Mouse (Mus musculus) midbrain, embryonic 15.5 days (tissue): ENCODE measurements around the gene Fam92b. TPM values are rescaled to one million over a fixed set of nuclear protein-coding genes. Genes with fewer than 3 reads are reported as not detected.

Experiments used
- ATAC-seq: fragments of 200-750 bp; cut with Nextera tagmentation; replicated peaks from 2 replicates; pipeline ENCODE4 v1.8.0; 2017; ENCODE audit warnings: moderate TSS enrichment
- H3K27ac ChIP-seq: fragments of 300-500 bp; sonication (generic); 2 replicates; pipeline ENCODE4 v1.5.1; 2015; ENCODE audit warnings: mild to moderate bottlenecking, inconsistent platforms
- H3K27me3 ChIP-seq: fragments of 300-500 bp; sonication (generic); replicated peaks from 2 replicates; pipeline ENCODE4 v1.6.1; 2015; ENCODE audit warnings: inconsistent platforms
- H3K36me3 ChIP-seq: fragments of 300-500 bp; sonication (generic); replicated peaks from 2 replicates; pipeline ENCODE4 v1.6.1; 2015; ENCODE audit warnings: inconsistent platforms
- H3K4me1 ChIP-seq: fragments of 300-500 bp; sonication (generic); 2 replicates; pipeline ENCODE4 v1.6.1; 2015; ENCODE audit warnings: inconsistent platforms
- H3K4me2 ChIP-seq: fragments of 300-500 bp; sonication (generic); 2 replicates; pipeline ENCODE4 v1.6.1; 2015; ENCODE audit warnings: inconsistent platforms, mild to moderate bottlenecking, moderate library complexity
- H3K4me3 ChIP-seq: fragments of 300-500 bp; sonication (generic); 2 replicates; pipeline ENCODE4 v1.5.1; 2015; ENCODE audit warnings: mild to moderate bottlenecking, inconsistent platforms
- H3K9ac ChIP-seq: fragments of 300-500 bp; sonication (generic); 2 replicates; pipeline ENCODE4 v1.6.1; 2015; ENCODE audit warnings: mild to moderate bottlenecking, inconsistent platforms
- H3K9me3 ChIP-seq: fragments of 300-500 bp; sonication (generic); 2 replicates; pipeline ENCODE4 v1.6.1; 2016; ENCODE audit warnings: inconsistent platforms
- WGBS: fragments of 180-500 bp; shearing (Covaris S2); methylation state at CpG from one replicate; pipeline ENCODE4 v1.1.7; 2015; ENCODE audit warnings: mixed read lengths; 5-methylcytosine and 5-hydroxymethylcytosine counted together
- polyA plus RNA-seq: library from polyadenylated mRNA; unstranded; fragments of >200 nt; fragmentation: Nextera tagmentation; extraction: Ambion mirVana; gene quantifications from 2 replicates; pipeline ENCODE4 v1.2.1, GENCODE M21; 2015

Fam92b gene
- polyA plus RNA-seq, 1 experiment from 2014 or later, result 2.1 TPM

DNA sequence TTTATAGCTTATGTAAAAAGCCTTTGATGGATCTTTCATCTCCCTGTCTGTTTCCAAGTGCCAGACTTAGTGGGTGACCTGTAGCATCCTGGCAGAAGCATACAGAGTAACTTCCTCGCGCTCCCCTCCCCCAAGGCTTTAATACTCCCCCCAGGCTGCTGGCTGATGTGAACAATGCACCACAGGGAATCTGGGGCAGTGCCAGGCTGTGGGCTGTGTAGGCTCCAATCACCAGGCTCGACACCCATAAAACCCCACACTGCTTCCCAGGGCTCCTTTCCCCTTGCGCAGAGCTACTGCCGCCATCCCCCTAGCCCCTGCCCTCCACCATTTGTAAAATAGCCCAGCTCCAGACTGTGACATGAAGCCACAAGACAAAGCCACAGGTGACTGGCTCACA lies 9.4 kb downstream of the Fam92b start:
- H3K9ac ChIP-seq, result no peak overlapping the region
- peak; percentile 32; the same call in 1 of the 2 replicates for ATAC-seq

DNA sequence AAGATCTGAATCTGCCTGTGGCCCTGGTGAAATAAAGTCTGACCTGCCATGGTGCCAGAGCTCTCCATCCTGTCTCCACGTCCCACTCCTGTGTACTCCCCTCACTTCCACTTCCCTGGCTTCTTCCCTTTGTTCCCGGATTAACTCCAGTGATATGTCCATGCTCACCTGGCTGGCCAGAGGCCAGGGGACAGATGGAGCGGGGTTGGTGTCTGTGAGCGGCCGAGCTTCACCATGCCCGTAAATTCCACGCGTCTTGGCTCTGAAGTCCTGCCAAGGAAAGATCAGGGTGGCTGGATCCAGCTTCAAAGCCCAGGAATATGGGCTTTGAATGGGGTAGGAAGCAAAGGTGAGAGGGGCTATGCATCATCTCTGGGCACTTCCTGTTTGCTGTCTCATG lies 10.1 kb downstream of the Fam92b start:
- Histone ChIP-seq H3K27me3 (0 out of 2 replicates have a peak, but pooled peaks cover 2% of the 10 kb centered on the region), H3K9me3 (no peaks in the 10 kb centered on the region), H3K36me3 (no peaks in the 10 kb centered on the region), H3K4me3 (no peak overlapping the region), H3K27ac (no peak overlapping the region), H3K9ac (no peak overlapping the region), H3K4me1 (peaks cover 21% of the 10 kb centered on the region), H3K4me2 (no peak overlapping the region)
- no peak for ATAC-seq
- 80% methylated on average over 8 of the region's 8 CpGs for WGBS

More for the DNA sequence above, 9.4 kb downstream of the Fam92b start:
- WGBS, result 11% methylated on average over 5 of the region's 5 CpGs
- Histone ChIP-seq H3K36me3 (no peaks in the 10 kb centered on the region), H3K27ac (peak overlapping the region; percentile 57), H3K4me3 (no peak overlapping the region), H3K4me1 (peaks cover 15% of the 10 kb centered on the region), H3K27me3 (0 out of 2 replicates have a peak, but pooled peaks cover 2% of the 10 kb centered on the region), H3K9me3 (no peaks in the 10 kb centered on the region), H3K4me2 (0 out of 2 replicates have a peak overlapping the region, but pooled peaks have one; percentile 6)

DNA sequence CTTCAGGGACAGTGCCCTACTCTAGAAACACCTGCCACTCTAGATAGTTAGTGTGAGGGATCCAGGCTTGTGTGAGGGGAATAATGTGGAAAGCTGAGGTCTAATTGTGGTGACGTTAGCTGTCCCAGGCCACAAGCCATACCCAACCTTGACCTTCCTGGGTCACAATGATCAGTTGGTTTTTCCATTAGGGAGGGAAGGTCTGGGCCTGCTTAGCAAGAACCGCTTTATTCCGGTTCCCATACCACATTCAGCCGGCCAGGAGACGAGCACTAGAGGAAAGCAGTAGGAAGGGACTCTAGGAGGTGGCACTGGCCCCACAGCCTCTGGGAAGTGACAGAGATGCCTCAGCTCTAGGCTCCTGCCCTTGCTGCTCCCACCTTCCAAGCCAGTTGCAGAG lies 13.2 kb downstream of the Fam92b start:
- no peak overlapping the region for H3K27ac ChIP-seq
- WGBS, result 88% methylated on average over 5 of the region's 5 CpGs
- ATAC-seq, result no peak
- no peak overlapping the region for H3K4me2 ChIP-seq
- no peaks in the 10 kb centered on the region for H3K36me3 ChIP-seq
- peaks cover 21% of the 10 kb centered on the region for H3K4me1 ChIP-seq
- no peaks in the 10 kb centered on the region for H3K27me3 ChIP-seq
- H3K9me3 ChIP-seq, result no peaks in the 10 kb centered on the region
- no peak overlapping the region for H3K4me3 ChIP-seq
- H3K9ac ChIP-seq, result no peak overlapping the region

DNA sequence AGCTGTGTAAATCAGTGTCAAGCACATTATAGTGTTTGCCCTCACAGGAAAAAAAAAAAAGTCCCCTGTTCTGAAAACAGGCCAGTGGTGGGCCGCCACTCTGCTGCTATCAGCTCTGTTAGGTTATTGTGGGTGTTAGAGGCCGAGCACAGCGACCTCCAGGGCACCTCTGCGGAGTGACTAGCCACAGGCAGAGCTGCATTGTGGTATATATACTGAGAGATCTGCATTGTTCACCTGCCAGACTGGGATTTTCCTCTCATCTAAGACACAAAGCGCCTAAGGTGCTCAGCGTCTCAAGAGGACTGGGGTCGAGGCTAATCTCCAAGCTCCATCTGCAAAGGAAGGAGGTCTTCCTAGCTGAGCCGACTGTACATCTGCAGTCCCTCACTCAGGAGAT lies 13.9 kb downstream of the Fam92b start:
- no peak overlapping the region for H3K27ac ChIP-seq
- no peak for ATAC-seq
- H3K4me1 ChIP-seq, result peaks cover 16% of the 10 kb centered on the region
- 71% methylated on average over 8 of the region's 8 CpGs for WGBS
- H3K4me3 ChIP-seq, result no peak overlapping the region
- no peaks in the 10 kb centered on the region for H3K9me3 ChIP-seq
- no peak overlapping the region for H3K9ac ChIP-seq
- no peaks in the 10 kb centered on the region for H3K27me3 ChIP-seq
- no peak overlapping the region for H3K4me2 ChIP-seq
- no peaks in the 10 kb centered on the region for H3K36me3 ChIP-seq

DNA sequence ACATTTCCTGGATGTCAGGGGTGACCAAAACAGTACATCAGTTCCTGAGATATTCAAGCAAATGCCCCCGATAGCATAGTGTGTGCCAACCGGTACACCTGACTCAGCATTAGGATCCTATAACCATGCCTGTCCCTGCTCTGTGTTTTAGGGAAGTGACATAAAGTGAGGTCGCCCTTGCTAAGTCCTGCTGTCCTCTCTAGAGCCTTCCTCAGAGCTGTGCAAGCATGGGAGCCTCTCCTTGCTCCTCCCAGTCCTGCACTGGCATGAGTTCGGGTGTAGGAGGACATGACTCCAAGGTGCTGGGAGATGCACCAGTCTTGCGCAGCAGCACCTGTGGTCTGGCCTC lies 14.9 kb downstream of the Fam92b start:
- no peak overlapping the region for H3K4me2 ChIP-seq
- no peak overlapping the region for H3K27ac ChIP-seq
- H3K27me3 ChIP-seq, result no peaks in the 10 kb centered on the region
- 86% methylated on average over 5 of the region's 5 CpGs for WGBS
- no peak overlapping the region for H3K4me3 ChIP-seq
- no peaks in the 10 kb centered on the region for H3K36me3 ChIP-seq
- H3K9me3 ChIP-seq, result no peaks in the 10 kb centered on the region
- H3K4me1 ChIP-seq, result peaks cover 6% of the 10 kb centered on the region
- no peak for ATAC-seq
- H3K9ac ChIP-seq, result no peak overlapping the region

DNA sequence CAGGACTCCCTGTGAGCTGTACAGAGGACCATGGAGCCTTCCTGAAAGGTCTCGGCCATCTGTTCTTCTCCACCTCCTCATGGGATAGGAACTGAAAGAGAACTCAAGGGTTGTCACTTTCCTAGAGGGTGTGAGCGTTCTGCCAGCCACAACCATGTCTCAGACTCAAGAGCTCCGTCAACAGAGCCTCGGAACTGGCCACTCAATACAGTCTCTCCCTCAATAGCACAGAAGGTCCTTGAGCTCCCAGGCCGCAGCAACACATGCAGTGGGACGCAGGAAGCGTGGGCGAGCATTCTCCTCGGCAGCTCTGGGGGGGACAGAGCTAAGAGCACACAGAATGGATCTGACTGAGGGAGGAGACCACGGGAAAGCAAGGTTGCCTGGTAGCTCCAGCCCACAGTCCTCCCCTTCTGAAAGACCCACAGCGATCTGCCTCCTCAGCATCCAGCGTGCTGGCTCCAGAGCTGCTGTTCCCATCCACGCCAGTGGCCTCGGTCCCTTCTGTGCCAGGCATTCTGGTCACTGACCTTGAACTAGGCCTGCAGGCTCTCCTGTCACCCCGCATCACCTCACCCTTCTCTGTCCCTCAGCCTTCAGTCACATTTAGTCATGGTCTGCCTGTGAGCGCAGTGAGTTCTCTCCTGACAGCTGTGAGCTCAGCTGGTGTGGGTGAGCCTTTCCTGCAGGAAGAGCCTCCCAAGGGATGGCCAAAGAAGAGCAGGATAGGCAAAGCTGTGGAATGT lies 15.4 kb downstream of the Fam92b start:
- H3K36me3 ChIP-seq, result no peaks in the 10 kb centered on the region
- ATAC-seq, result no peak
- WGBS, result 75% methylated on average over 16 of the region's 16 CpGs
- H3K27ac ChIP-seq, result no peak overlapping the region
- H3K4me1 ChIP-seq, result peaks cover 6% of the 10 kb centered on the region; the same call in 1 of the 2 replicates
- no peak overlapping the region for H3K4me2 ChIP-seq
- no peak overlapping the region for H3K9ac ChIP-seq
- H3K9me3 ChIP-seq, result no peaks in the 10 kb centered on the region
- H3K4me3 ChIP-seq, result no peak overlapping the region
- no peaks in the 10 kb centered on the region for H3K27me3 ChIP-seq

DNA sequence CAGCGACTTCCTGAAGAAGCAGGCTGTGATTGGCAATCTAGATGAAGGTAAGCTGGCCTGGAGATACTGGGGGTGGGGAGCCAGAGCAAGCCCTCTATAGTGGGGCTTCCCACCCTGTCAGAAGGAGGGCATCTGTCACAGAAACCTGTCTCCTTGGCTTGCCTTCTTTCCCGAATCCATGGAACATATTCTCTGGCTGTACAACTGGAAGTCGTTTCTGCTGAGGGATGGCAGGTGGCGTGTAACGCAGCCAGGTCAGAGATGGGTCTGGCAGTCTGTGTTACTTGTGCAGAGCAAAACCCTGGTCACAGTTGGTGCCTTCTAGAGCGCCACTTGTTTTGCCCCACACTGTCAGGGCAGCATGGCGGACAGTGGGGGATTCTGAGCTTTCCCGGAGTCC lies 16.9 kb downstream of the Fam92b start:
- no peaks in the 10 kb centered on the region for H3K27me3 ChIP-seq
- H3K9ac ChIP-seq, result no peak overlapping the region
- WGBS, result 85% methylated on average over 8 of the region's 8 CpGs
- H3K9me3 ChIP-seq, result no peaks in the 10 kb centered on the region
- no peak overlapping the region for H3K27ac ChIP-seq
- no peak overlapping the region for H3K4me3 ChIP-seq
- no peak overlapping the region for H3K4me2 ChIP-seq
- no peaks in the 10 kb centered on the region for H3K36me3 ChIP-seq
- no peak for ATAC-seq
- peaks cover 6% of the 10 kb centered on the region; the same call in 1 of the 2 replicates for H3K4me1 ChIP-seq

DNA sequence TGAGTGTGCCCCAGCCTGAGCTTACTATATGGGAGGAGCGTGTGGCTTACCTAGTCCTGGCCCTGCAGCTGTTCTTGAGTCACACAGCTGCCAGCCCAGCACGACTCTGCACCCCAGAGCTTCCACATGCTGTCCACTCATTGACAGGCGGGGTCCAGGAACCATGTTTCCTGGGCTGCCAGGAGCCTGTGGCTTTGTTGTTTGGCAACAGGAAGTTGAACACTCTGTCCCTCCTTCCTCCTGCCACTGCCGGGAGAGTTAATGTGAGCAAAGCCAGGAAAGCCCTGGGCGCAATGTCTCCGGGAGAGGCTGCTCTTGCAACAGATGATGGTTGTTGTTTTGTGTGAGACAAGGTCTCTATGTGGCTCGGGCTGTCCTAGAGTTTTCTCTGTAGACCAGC lies 24.6 kb downstream of the Fam92b start:
- no peak for ATAC-seq
- H3K27me3 ChIP-seq, result no peaks in the 10 kb centered on the region
- WGBS, result 69% methylated on average over 7 of the region's 7 CpGs
- no peak overlapping the region for H3K27ac ChIP-seq
- H3K36me3 ChIP-seq, result no peaks in the 10 kb centered on the region
- no peak overlapping the region for H3K4me3 ChIP-seq
- no peak overlapping the region for H3K4me2 ChIP-seq
- H3K4me1 ChIP-seq, result peaks cover 5% of the 10 kb centered on the region
- H3K9me3 ChIP-seq, result no peaks in the 10 kb centered on the region
- H3K9ac ChIP-seq, result no peak overlapping the region

DNA sequence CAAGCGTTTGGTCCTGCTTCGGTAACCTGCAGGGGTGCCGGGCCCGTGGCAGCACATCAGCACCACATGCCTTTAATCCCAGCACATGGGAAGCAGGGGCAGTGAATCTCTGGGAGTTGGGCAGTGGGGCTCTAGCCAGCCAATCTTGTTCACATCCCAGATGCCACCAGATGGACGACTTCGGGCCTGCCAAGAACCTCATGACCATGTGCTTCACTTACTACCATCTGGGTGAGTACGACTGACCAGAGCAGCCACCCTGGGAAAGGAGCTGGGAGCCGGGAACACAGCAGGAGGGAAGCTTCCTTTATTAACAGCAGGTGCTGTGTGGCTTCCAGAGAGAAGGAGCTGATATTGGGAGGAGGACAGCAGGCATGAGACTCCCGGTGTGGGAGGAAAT lies 26.1 kb downstream of the Fam92b start:
- Histone ChIP-seq H3K9ac (no peak overlapping the region), H3K4me2 (no peak overlapping the region), H3K9me3 (no peaks in the 10 kb centered on the region), H3K27me3 (no peaks in the 10 kb centered on the region), H3K36me3 (no peaks in the 10 kb centered on the region), H3K4me1 (peaks cover 5% of the 10 kb centered on the region), H3K27ac (no peak overlapping the region), H3K4me3 (no peak overlapping the region)
- ATAC-seq, result no peak
- 66% methylated on average over 9 of the region's 9 CpGs for WGBS

DNA sequence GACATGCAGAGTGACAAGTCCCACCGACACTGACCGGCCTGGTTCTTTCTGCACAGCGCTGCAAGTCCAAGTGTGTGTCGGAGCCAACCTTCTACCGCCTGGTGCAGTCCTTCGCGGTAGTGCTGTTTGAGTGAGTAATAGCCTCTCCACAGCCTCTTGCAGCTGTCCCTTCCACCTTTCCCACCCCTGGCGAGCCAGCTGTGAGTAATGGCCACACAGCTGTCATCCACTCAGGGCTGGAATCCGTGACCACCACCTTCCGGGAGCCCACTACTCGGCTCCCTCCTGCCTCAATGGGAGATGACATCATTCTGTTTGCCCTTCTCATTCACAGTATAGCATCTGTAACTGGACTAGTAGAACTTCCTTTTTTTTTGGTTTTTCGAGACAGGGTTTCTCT lies 27.2 kb downstream of the Fam92b start:
- peaks cover 11% of the 10 kb centered on the region for H3K4me1 ChIP-seq
- WGBS, result 84% methylated on average over 12 of the region's 12 CpGs
- H3K36me3 ChIP-seq, result no peaks in the 10 kb centered on the region
- no peaks in the 10 kb centered on the region for H3K9me3 ChIP-seq
- no peaks in the 10 kb centered on the region for H3K27me3 ChIP-seq
- H3K4me2 ChIP-seq, result no peak overlapping the region
- no peak for ATAC-seq
- H3K27ac ChIP-seq, result no peak overlapping the region
- H3K4me3 ChIP-seq, result no peak overlapping the region
- no peak overlapping the region for H3K9ac ChIP-seq

DNA sequence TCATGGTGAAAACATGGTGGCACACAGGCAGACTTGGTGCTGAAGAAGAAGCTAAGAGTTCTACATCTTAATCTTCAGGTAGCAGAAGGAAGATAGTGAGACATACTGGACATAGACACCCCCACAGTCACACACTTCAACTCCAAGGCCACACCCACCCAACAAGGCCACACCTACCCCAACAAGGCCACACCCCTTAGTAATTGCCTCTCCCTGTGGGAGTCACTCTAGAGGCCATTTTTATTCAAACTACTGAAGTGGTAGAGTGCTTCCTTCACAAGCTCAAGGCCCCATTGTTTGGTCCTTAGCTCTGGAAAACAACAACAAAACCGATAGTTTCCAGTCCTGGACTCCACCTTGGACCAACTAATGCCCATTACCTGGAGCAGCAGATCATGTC lies 31.2 kb downstream of the Fam92b start:
- no peak overlapping the region for H3K9ac ChIP-seq
- no peaks in the 10 kb centered on the region for H3K36me3 ChIP-seq
- H3K4me3 ChIP-seq, result no peak overlapping the region
- no peak for ATAC-seq
- no peaks in the 10 kb centered on the region for H3K27me3 ChIP-seq
- no peaks in the 10 kb centered on the region for H3K9me3 ChIP-seq
- no peak overlapping the region for H3K27ac ChIP-seq
- 71% methylated on average over 1 of the region's 1 CpGs for WGBS
- no peak overlapping the region for H3K4me2 ChIP-seq
- H3K4me1 ChIP-seq, result peaks cover 24% of the 10 kb centered on the region

DNA sequence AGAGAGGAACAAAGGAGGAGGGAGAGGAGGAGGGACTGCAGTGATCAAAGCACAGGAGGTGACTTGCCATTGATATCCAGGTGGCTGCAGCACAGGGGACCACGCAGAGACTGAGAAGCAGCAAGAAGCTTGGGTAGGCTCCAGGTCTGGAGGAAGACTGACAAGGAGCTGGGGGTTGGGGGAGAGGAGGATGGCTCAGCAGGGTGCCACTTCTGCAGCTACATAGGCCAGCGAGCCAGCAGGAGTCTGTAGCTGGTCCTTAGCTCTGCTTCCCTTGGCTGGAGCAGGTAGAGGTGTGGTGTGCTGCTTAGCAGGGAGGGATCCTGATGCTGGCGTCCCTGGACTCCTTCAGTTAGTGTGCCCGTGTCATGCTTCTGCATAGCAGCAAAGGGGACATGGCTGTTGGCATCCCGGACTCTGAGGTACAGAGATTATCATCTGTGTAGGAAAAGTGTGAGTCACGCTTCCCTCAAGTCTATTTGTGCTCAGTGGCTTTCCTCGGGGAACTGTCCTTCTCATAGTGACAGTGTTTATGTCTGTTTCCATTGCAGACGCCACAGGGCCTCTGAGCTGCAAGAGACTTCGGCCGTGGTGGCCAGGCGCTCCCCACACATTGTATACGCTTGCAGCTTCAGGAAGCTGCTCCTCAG lies 32.5 kb downstream of the Fam92b start:
- WGBS, result 51% methylated on average over 12 of the region's 12 CpGs
- H3K9ac ChIP-seq, result 0 out of 2 replicates have a peak overlapping the region, but pooled peaks have one; percentile 6
- no peaks in the 10 kb centered on the region for H3K27me3 ChIP-seq
- H3K4me2 ChIP-seq, result 0 out of 2 replicates have a peak overlapping the region, but pooled peaks have one; percentile 4
- peak overlapping the region; percentile 72 for H3K27ac ChIP-seq
- no peak overlapping the region for H3K4me3 ChIP-seq
- peaks cover 24% of the 10 kb centered on the region for H3K4me1 ChIP-seq
- H3K9me3 ChIP-seq, result no peaks in the 10 kb centered on the region
- H3K36me3 ChIP-seq, result no peaks in the 10 kb centered on the region
- ATAC-seq, result peak; percentile 53
